Mouse (Mus musculus) G1E (cell line): ENCODE results near the gene Bri3. TPM values are rescaled to one million over a fixed set of nuclear protein-coding genes. Genes with fewer than 3 reads are reported as not detected.

Experiments used
- ATAC-seq: 2 replicates; pipeline ENCODE4 v1.8.0; 2016; ENCODE audit warnings: mild to moderate bottlenecking; ENCODE audit not compliant: insufficient number of reproducible peaks, poor library complexity, low FRiP score, severe bottlenecking; ENCODE audit errors: extremely low read depth
- DNase-seq: peaks from one replicate; pipeline ENCODE4 v3.0.0; 2012; ENCODE audit warnings: low spot score
- H3K27me3 ChIP-seq: 2 replicates; pipeline ENCODE4 v1.6.1; 2012; ENCODE audit warnings: mild to moderate bottlenecking, low read length, inconsistent platforms; ENCODE audit not compliant: insufficient read depth
- H3K36me3 ChIP-seq: replicated peaks from 2 replicates; pipeline ENCODE3; 2012; ENCODE audit warnings: mild to moderate bottlenecking, inconsistent platforms
- H3K4me1 ChIP-seq: 2 replicates; pipeline ENCODE4 v1.6.1; 2012; ENCODE audit warnings: low read depth, low read length, inconsistent platforms, mixed read lengths; ENCODE audit not compliant: insufficient read depth
- H3K4me3 ChIP-seq: 2 replicates; pipeline ENCODE4 v1.5.1; 2012; ENCODE audit warnings: low read depth, mild to moderate bottlenecking, inconsistent platforms, low read length, moderate library complexity, mixed read lengths
- H3K9me3 ChIP-seq: replicated peaks from 2 replicates; pipeline ENCODE4 v1.6.1; 2012; ENCODE audit warnings: inconsistent platforms
- CTCF ChIP-seq: IDR thresholded peaks from 2 replicates; pipeline ENCODE4 v1.5.1; 2012; ENCODE audit warnings: low read depth, low read length, inconsistent platforms, mixed read lengths
- GATA1 ChIP-seq: IDR thresholded peaks from 2 replicates; pipeline ENCODE4 v1.6.1; 2012; ENCODE audit warnings: borderline replicate concordance, low read length, inconsistent platforms, mixed read lengths
- GATA2 ChIP-seq: IDR thresholded peaks from 2 replicates; pipeline ENCODE4 v1.6.1; 2012; ENCODE audit warnings: low read depth, low read length, inconsistent platforms, borderline replicate concordance
- POLR2AphosphoS5 ChIP-seq: IDR thresholded peaks from 2 replicates; pipeline ENCODE4 v1.6.1; 2012; ENCODE audit warnings: low read depth, low read length, inconsistent platforms; ENCODE audit not compliant: insufficient replicate concordance
- TAL1 ChIP-seq: conservative IDR thresholded peaks from 2 replicates; pipeline ENCODE4 v1.6.1; 2012; ENCODE audit warnings: low read depth, low read length, inconsistent platforms, mixed read lengths
- polyA plus RNA-seq: library from polyadenylated mRNA; stranded (reverse); fragments of >175 nt; gene quantifications from 2 replicates; pipeline ENCODE4 v1.2.3, GENCODE M21; 2012
- total RNA-seq, 2 experiments: library from RNA; stranded (forward) in 1 of 2; stranded (reverse) in 1 of 2; fragments of 200-1000 nt in 1 of 2; fragments of >200 nt in 1 of 2; fragmentation: Nextera tagmentation in 1 of 2; gene quantifications; 2 replicates each; pipeline ENCODE4 v1.2.3; 2014 to 2017

Bri3 gene
- total and polyA plus RNA-seq, 3 experiments: 33.0 to 63.4 (median 58.1) TPM

DNA sequence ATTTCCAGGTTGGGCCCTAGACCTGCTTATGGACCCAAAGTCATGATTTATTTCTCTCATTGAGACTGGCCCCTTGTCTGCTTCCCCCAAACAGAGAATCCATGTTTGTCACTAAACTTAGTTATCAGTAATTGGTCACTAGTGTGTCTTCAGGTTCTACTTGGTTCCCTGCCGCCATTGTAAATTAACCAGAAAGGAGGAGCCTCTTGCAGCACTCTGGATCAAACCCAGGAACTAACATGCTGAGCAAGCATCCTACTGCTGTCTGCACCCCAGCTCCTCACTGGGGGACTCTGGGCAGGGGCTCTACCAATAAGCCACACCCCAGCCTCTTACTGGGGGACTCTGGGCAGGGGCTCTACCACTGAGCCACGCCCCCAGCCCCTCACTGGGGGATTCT is 1.4 kb downstream of the Bri3 start:
- Histone ChIP-seq H3K27me3 (no peaks in the 10 kb centered on the region), H3K36me3 (no peaks in the 10 kb centered on the region), H3K4me3 (no peak overlapping the region), H3K4me1 (peaks cover 11% of the 10 kb centered on the region), H3K9me3 (peaks cover 6% of the 10 kb centered on the region)
- TF ChIP-seq CTCF: no peak
- no peak for TF ChIP-seq TAL1
- TF ChIP-seq GATA2: no peak
- no peak for TF ChIP-seq GATA1
- TF ChIP-seq POLR2AphosphoS5: no peak
- ATAC-seq: no peak
- DNase-seq: no peak

DNA sequence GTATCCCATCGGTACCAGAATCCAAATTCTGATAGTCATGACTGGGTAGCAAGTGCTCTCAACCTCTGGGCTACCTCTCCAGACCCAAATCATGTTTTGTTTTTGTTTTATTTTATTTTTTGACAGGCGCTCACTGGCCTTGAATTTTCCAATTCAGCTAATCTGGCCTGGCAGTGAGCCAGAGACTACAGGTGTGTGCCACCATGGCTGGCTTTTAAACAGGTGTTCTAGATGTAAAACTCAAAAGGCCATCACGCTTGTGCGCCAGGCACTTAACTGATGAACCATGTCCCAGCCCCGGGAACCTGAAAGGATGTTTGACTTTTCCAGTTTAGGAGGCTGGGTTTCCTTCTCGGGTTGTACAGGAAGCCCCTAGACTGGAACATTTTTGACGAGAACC is 2.4 kb downstream of the Bri3 start:
- no peak for DNase-seq
- no peaks in the 10 kb centered on the region for H3K36me3 ChIP-seq
- no peaks in the 10 kb centered on the region for H3K27me3 ChIP-seq
- TF ChIP-seq GATA2: no peak
- no peak for TF ChIP-seq TAL1
- no peak for TF ChIP-seq POLR2AphosphoS5
- no peak for TF ChIP-seq GATA1
- TF ChIP-seq CTCF: no peak
- ATAC-seq: no peak
- H3K4me1 ChIP-seq: peaks cover 11% of the 10 kb centered on the region
- H3K4me3 ChIP-seq: no peak overlapping the region
- peaks cover 6% of the 10 kb centered on the region for H3K9me3 ChIP-seq

DNA sequence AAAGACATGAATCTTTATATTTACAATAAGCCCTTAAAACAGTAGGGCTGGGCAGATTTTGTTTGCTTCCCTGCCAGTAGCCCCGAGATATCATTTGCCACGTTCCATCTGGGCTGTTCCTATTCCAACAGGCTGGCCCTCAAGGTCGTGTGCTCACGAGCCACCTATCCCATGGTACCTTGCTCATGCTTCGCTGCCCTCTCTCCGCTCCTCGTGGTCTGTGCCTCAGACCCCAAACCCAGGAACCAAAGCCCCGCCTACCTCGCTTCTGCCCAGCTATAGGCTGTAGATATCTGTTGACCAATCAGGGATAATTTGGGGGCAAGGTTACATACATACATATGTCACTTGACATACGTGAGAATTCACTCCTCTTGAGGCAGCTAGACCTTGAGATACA is 3.1 kb downstream of the Bri3 start:
- DNase-seq: no peak
- no peaks in the 10 kb centered on the region for H3K36me3 ChIP-seq
- H3K27me3 ChIP-seq: no peaks in the 10 kb centered on the region
- peaks cover 6% of the 10 kb centered on the region for H3K9me3 ChIP-seq
- no peak overlapping the region for H3K4me3 ChIP-seq
- H3K4me1 ChIP-seq: peaks cover 11% of the 10 kb centered on the region
- no peak for TF ChIP-seq CTCF
- no peak for TF ChIP-seq TAL1
- TF ChIP-seq GATA1: no peak
- no peak for TF ChIP-seq POLR2AphosphoS5
- TF ChIP-seq GATA2: no peak
- ATAC-seq: no peak

DNA sequence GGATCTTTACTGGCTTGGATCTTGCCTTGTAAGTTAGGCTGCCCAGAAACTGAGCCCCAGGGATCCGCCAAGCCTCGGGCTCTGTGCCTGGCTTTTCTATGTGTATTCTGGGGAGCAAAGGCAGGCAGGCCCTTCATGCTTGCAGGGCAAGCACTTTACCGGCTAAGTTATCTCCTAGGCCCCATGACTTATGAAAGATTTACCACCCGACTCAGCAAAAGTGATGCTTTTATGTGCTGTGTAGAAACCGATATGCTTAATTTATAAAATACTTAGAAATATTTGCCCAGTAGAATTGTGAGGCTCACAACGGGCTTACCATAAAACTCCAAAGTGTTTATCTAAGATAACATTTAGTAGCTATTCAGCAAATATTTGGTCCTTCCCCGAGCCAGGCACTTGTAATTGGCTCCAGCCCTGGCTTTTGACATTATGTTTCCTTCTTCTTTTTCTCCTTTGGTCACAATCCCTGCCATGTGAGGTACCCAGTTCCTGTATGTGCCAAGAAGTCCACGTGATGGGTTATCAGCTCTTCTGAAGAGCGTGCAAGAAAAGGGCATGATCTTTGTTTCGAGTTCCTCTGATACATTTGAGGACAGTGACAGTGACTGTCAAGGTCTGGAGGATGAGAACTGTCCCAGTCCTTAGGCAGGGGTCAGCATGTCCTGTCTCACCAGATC is 3.8 kb downstream of the Bri3 start:
- peaks cover 11% of the 10 kb centered on the region for H3K4me1 ChIP-seq
- H3K36me3 ChIP-seq: peaks cover 3% of the 10 kb centered on the region
- peaks cover 6% of the 10 kb centered on the region for H3K9me3 ChIP-seq
- H3K4me3 ChIP-seq: no peak overlapping the region
- no peak for DNase-seq
- no peaks in the 10 kb centered on the region for H3K27me3 ChIP-seq
- TF ChIP-seq POLR2AphosphoS5 (no peak), GATA2 (no peak), TAL1 (no peak), CTCF (no peak), GATA1 (no peak)
- no peak; the same call in 1 of the 2 replicates for ATAC-seq

DNA sequence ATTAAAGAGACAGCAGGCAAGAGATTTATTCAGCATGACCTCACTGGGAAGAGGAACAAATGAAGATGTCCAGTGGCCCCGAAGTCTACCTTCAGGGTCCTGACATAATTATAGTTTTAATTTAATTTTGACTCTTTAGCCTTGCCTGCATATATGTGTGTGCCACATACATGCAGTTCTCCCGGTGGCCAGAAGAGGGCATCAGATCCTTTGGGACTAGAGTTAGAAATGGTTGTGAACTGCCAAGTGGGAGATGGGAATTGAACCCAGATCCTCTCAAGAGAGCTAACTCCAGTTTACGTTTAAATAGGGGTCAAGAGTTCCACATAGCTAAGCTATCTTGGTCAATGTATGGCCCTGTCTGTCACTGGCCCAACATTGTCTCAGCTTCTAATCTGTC is 5.6 kb downstream of the Bri3 start:
- Histone ChIP-seq H3K36me3 (peaks cover 6% of the 10 kb centered on the region), H3K27me3 (no peaks in the 10 kb centered on the region), H3K4me1 (peaks cover 22% of the 10 kb centered on the region), H3K4me3 (no peak overlapping the region), H3K9me3 (peaks cover 6% of the 10 kb centered on the region)
- DNase-seq (no peak), ATAC-seq (no peak)
- TF ChIP-seq GATA1 (no peak), GATA2 (no peak), CTCF (no peak), POLR2AphosphoS5 (no peak), TAL1 (no peak)

DNA sequence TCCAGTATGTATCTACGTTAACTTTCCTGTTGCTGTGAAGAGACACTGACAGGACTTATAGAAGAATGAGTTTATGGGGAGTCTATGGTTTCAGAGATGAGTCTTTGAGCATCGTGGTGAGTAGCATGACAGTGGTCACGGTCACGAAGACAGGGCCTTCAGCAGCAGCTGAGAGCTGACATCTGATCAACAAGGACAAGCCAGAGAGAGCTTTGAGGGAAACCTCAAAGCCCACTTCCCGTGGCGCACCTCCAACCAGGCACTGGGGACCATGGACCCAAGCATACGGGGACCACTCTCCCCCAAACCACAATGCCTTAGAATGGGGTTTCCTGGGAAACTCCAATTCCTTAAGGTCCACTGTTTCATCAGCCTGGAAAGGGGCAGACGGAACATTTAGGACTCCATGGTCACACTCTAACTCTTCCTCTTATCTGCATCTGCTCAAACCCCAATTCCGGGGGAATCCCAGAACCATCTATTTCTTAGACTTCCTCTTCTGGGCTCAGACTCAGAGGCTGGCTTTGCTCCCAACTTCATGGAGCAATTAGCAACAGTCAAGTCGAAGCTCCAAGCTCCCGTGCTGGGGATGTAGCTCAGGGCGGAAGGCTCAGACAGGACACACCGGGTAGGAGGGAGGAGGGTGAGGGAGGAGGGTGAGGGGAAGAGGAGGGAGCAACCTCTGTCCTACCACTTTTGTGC is 7.8 kb downstream of the Bri3 start:
- Histone ChIP-seq H3K4me3 (no peak overlapping the region), H3K27me3 (no peaks in the 10 kb centered on the region), H3K9me3 (peaks cover 6% of the 10 kb centered on the region), H3K4me1 (peaks cover 34% of the 10 kb centered on the region), H3K36me3 (peaks cover 10% of the 10 kb centered on the region)
- ATAC-seq (no peak), DNase-seq (no peak)
- no peak for TF ChIP-seq GATA2
- no peak for TF ChIP-seq POLR2AphosphoS5
- no peak for TF ChIP-seq GATA1
